Mouse (Mus musculus) heart, postnatal 36 days (tissue): ENCODE results near the gene Sacm1l. TPM values are rescaled to one million over a fixed set of nuclear protein-coding genes. Genes with fewer than 3 reads are reported as not detected.

Experiments used
- total RNA-seq, 2 experiments: library from RNA; stranded (reverse); gene quantifications; 2 replicates each; pipeline ENCODE4 v1.2.3; 2021

The Sacm1l gene
- total RNA-seq, 2 experiments from 2014 or later, result 32.2 to 32.9 TPM

Other genes with a start within 250 kb of the Sacm1l start
- gene Lars2, start 162.8 kb upstream of the Sacm1l start, total RNA-seq, result 1,000 to 10,000 TPM in 1 of 2 experiments, 10 to 100 TPM in 1; 61.8 to 2,429 TPM
- gene Limd1, start 51.1 kb upstream of the Sacm1l start, total RNA-seq, result 10 to 100 TPM; 43.2 to 43.3 TPM
- gene Slc6a20b, start 102.8 kb downstream of the Sacm1l start, total RNA-seq, result not detected
- not detected for gene Ccr9, start 148.7 kb downstream of the Sacm1l start, total RNA-seq
- gene Slc6a20a, start 149.1 kb downstream of the Sacm1l start, total RNA-seq, result not detected
- 10 to 100 TPM; 42.6 to 42.7 TPM for gene Lztfl1, start 187.9 kb downstream of the Sacm1l start, total RNA-seq